Mouse (Mus musculus) CH12.LX (cell line): ENCODE measurements around the gene Pah.

Experiments
- CTCF ChIP-seq, 2 experiments: IDR thresholded peaks in 1 of 2; conservative IDR thresholded peaks in 1 of 2; 2 replicates each; pipeline ENCODE4 v1.5.1; 2011 to 2012; ENCODE audit warnings: low read depth in 2 of 2, low read length in 2 of 2, improper control_type of control experiment in 1 of 2, inconsistent platforms in 1 of 2, mild to moderate bottlenecking in 1 of 2, moderate library complexity in 1 of 2
- GABPA ChIP-seq: IDR thresholded peaks from 2 replicates; pipeline ENCODE4 v1.6.1; 2012; ENCODE audit warnings: low read depth, low read length, improper control_type of control experiment, inconsistent platforms; ENCODE audit not compliant: insufficient replicate concordance

GRCm38 (mm10) chr10:87493576-87493975, 28.0 kb upstream of the Pah start, which contains the start of gene Ascl1:
- TF ChIP-seq CTCF (conservative IDR thresholded peaks at IDR 0.05 in 1 of 2, IDR thresholded peaks at IDR 0.05 in 1 of 2; ENCODE audit: low read depth in 2 of 2, low read length in 2 of 2) (no peak), GABPA (no peak)
